Mouse (Mus musculus) retina, adult 2 months (tissue): ENCODE results near the gene Ugt1a7c.

ENCODE experiments used
- DNase-seq: peaks from one replicate; pipeline ENCODE4 v3.0.0-alpha.2; 2012; ENCODE audit warnings: low read depth, low spot score

Ugt1a7c gene

DNA sequence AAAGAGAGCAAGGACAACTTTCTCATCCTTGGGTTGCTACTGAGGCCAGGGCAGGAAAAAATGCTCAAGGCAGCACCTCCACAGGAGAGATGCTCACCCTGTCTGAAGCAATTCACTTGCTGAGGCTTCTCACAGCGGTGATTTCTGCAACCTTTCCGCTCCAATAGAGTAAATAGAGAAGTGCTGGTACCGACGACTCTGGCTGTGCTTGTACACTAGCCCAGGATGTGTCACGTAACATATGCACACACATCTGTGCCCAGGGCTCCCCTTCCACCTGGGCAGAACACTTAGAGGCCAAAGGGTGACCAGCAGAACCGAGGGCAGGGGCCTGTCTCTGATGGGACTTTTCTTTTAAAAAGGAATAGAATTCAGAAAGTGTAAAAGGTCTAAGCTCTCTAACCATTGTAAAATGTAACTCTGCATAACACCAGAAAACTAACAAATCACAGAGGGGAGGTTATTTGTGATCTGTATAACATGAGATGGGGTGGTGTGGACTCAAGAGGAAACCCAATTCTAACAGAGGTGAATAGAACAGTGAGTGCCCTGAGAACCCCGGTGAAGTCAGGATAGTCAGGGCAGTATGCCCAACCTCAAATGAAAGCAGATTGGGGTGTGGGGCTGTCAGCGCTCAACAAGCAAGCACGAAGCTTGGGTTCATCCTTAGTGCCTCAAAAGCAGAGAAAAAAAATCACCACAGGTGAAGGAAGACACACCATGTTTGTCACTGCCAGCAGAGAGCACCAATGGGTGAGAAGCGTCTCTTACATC, 165.9 kb downstream of the Ugt1a7c start:
- no peak for DNase-seq

DNA sequence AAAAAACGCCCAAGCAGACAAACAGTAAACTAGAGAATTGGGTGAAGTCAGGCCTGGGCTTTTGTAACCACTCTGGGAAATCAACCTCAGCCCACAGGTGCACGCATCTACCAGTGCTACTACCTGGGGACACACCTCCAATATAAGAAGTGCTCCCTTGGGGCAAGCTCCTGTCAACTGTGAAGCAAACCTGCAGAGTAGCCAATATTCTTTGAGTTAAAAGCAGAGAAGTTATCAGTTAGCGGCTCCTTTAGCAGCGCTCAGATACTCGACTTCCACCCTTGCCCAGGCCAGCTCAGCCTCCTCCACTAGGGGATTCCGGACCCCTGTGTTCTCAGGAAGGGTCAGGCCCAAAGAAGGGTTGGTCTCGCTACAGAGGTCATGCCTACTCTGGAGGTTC, 166.8 kb downstream of the Ugt1a7c start:
- no peak for DNase-seq

DNA sequence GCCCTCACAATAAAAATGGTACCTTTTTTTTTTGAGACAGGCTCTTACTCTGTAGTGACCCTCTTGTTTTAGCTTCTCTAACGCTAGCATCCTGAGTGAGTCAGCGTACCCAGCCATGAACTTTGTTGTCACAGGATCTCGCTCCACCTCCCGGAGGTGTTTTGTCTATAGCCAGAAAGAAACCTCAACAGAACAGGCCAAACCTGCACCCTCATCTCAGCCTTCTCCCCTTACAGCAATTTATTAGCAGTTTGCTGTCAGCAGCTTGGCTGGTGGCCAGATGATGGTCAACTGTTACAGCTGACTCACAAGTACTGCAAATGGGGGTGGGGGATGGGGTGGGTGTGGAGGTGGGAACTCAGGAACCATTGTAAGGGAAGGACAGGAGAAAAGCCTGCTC, 167.4 kb downstream of the Ugt1a7c start:
- DNase-seq, result no peak

DNA sequence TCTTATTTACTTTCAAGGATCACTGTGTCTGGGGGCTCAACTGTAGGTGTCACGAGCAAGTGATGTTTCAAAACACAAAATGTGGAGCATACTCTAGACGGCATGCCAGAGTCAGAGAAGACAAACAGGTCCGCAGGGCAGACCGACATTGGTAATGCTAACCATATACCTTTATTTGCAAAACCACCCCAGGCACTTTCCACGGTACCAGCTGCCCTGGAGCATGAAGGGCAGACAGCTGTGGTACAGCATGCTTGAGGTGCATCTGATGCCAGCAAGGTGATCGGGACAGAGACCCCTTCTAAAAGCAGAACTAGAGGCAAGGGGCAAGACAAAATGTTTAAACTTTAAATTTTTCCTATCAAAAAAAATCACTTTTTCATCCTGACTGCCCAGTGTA, 168.1 kb downstream of the Ugt1a7c start:
- DNase-seq, result no peak

DNA sequence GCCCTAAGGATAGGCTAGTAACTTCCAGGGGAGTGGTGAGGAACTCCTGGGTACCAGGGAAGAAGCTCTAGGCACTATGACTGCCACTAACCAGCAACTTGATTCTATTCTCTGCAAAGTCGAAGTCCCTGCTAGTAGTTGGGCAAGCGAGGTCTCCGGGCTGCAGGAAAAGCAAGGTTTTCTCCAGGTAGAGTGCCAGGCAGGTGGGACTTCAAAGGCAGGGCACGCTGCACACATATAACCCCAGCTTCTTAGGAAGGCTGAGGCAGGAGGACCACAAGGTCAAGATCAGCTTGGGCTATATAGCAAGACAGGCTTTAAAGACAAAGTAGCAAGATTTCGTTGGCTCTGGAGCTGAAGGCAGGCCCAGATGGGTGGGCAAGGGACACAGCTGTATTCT, 168.9 kb downstream of the Ugt1a7c start:
- DNase-seq, result no peak

DNA sequence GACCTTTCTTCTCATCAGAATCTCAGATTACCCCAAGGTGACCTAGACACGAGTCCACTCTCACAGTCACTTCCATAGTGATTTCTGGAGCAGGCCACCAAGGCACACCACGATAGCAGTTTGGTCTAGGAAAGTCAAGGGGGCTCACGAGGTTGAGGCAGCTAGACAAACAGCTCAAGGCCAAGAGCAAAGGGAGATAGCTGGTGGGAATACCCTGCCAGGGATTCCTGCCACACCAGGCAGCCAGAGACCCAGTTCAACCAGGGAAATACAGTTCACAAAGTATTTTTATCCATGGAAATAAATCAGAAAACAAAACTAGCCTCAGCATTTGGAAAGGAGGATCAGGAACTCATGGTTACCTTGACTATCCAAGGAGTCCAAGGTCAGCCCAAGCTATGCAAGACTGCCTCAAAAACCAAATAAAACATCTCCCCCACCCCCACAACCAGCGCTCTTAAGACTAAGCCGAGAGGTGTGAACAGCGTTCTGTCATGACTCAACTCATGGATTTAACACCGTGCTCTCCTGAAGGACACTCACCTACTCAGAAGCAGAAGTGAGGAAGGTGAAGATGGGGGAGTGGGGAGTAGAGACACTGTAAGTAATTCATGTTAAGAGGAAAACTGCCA, 169.5 kb downstream of the Ugt1a7c start:
- DNase-seq, result no peak

DNA sequence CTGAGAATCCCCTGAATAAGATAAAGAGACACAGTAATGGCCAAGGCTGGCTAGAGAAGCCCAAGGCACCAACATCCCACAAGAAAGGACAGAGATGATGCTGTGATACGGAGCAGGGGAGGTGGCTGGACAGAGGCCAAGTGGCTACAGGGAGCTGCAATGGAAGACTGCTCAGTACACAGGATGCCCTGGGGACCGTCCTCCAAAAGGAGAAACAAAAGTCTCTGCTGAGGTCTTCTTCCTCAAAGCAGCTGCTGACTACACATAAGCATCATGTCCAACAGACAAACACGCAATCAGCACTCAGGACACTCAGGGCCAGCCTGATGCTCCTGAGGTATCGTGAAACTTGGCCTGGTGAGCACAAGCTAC, 170.0 kb downstream of the Ugt1a7c start:
- DNase-seq, result no peak

DNA sequence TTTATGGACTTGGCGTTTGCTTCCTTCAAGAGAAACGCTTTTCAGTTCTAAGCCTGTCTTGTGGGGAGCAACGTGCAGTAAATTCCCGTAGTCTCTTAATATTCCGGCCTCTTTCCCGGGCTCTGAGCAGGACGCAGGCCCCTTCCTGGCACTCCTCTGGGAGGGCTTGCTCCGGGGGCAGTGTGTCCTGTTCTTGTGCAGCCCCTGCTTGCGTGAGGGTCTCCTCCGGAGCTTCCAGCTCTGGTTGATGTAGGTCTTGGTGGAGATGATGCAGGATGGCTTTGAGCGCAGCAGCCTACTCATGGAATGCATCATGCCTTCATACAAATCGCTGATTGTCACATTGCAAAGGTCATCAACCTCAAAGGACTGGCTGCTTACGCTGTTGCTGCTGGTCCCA, 171.3 kb downstream of the Ugt1a7c start:
- no peak for DNase-seq

DNA sequence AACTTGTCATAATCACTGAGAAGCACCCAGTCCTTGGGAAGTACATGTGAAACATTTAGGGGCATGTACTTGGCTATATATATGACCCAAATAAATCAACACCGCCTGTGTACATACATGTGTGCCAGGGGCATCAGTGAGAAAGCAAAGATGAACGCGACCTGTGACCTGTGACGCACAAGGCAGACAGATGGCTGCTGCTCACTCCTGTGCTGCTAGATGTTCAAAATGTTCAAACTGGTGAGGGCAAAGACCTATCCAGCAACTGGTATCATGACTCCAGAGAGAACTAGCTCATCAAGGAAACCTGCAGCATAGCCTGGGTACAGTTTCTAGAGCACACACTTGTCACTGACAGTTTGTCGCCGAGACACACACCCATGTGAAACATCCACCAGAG, 172.6 kb downstream of the Ugt1a7c start:
- DNase-seq, result no peak

DNA sequence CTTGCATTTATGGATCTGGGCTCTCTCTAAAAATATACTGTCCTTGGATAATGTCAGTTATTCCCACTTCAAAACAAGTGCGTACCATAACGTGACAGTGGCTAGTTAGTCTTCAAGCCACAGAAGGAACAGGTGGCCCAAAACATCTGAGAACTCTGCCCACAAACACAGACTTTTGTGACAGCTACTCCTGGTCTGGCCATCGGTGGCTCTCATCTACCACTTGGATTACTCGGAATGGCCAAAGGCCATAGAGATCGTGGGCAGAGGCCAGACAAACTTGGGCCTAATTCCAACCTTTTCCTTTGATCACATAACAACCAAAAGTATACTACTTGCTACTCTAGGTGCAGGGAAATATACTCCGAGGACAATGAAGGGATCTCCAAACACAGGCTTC, 173.2 kb downstream of the Ugt1a7c start:
- no peak for DNase-seq
